Mouse (Mus musculus) CD4-positive, CD25-positive, alpha-beta regulatory T cell, adult 2 months (primary cell): Measurements from ENCODE around the gene En2.

Experiments
- DNase-seq: peaks from one replicate; pipeline ENCODE4 v3.0.0-alpha.2; 2012; ENCODE audit warnings: low read depth, low spot score

En2 gene

GRCm38 (mm10) chr5:28165358-28166255, at the start of gene En2:
TSS of gene En2 (plus strand) at chr5:28165694.
- DNase-seq, result peak; percentile 8

GRCm38 (mm10) chr5:28117251-28117880, 48.1 kb upstream of the En2 start:
- DNase-seq, result no peak

- DNase-seq, result no peak
Observed at GRCm38 (mm10) chr5:28117882-28118530, 47.5 kb upstream of the En2 start.

GRCm38 (mm10) chr5:28118531-28118925, 47.0 kb upstream of the En2 start:
- no peak for DNase-seq

GRCm38 (mm10) chr5:28119576-28119975, 45.9 kb upstream of the En2 start:
- DNase-seq, result no peak

GRCm38 (mm10) chr5:28122491-28123454, 42.7 kb upstream of the En2 start:
- DNase-seq, result peak; percentile 78

- DNase-seq, result no peak
Observed at GRCm38 (mm10) chr5:28123455-28123825, 42.1 kb upstream of the En2 start.

- DNase-seq, result no peak
Observed at GRCm38 (mm10) chr5:28124321-28125230, 40.9 kb upstream of the En2 start.

- DNase-seq, result no peak
Observed at GRCm38 (mm10) chr5:28128851-28129250, 36.6 kb upstream of the En2 start.

GRCm38 (mm10) chr5:28132231-28132630, 33.3 kb upstream of the En2 start:
- no peak for DNase-seq

GRCm38 (mm10) chr5:28136438-28136837, 29.1 kb upstream of the En2 start:
- no peak for DNase-seq

GRCm38 (mm10) chr5:28144555-28144954, 20.9 kb upstream of the En2 start:
- no peak for DNase-seq

- DNase-seq, result no peak
Observed at GRCm38 (mm10) chr5:28146018-28146417, 19.5 kb upstream of the En2 start.

GRCm38 (mm10) chr5:28148473-28148872, 17.0 kb upstream of the En2 start:
- no peak for DNase-seq

GRCm38 (mm10) chr5:28149436-28149835, 16.1 kb upstream of the En2 start:
- DNase-seq, result no peak

- no peak for DNase-seq
Observed at GRCm38 (mm10) chr5:28157044-28157730, 8.3 kb upstream of the En2 start.

GRCm38 (mm10) chr5:28157781-28158180, 7.7 kb upstream of the En2 start:
- DNase-seq, result no peak

- DNase-seq, result no peak
Observed at GRCm38 (mm10) chr5:28158308-28159071, 7.0 kb upstream of the En2 start.

- no peak for DNase-seq
Observed at GRCm38 (mm10) chr5:28159072-28159458, 6.4 kb upstream of the En2 start.
